Mouse (Mus musculus) urinary bladder, postnatal 14 days (tissue): ENCODE measurements around the gene Pcnx.
A peak's percentile ranks its signal among the peaks of the same experiment; 100 is the strongest.

Source experiments
- DNase-seq: peaks from one replicate; pipeline ENCODE4 v3.0.0; 2021; ENCODE audit warnings: low spot score

Gene Pcnx

DNA sequence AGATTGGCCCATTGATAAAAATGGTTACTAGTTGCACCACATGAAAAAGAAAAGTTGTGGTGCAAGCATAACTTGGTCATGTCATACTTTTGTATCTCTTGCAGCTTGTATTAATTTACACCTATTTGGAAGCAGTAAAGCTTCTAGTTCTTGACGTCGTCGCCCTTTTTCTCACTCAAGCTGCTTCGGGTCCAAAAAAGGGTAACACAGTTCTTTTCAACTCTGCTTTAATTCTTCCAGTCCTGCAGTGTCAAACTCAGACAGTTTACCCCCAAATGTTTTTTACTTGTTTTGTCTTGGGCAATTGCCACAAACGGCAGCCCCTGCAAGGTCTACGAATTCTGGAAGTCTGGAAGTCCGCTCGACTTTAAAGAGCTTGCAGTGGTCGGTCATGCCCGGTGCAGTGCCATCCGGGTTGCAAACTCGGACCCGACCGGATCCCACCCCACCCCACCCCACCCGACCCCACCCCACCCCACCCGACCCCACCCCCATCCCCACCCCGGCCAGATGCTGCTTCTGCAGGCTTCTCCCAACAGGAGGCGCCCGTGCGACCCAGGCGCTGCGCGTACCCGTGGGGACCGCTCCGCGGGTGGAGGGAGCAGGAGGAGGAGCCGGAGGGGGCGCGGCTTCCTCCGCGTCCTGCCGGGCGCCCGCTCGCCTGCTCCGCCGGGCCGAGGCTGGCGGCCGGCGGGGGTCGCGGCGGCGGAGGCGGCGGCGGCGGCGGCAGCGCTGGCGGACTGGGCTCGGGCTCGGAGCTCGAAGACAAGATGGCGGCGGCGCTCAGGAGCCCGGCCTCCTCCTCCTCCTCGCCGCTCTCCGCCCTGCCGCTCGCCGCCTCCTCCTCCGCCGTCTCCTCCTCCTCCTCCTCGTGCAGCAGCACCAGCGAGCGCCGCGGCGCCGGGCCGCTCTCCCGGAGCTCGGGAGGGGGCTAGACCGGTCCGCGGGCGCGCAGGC is at the start of gene Pcnx:
Gene Pcnx, plus strand, starts transcription at position 673 of the 957 bp plus-strand sequence.
- peak; percentile 89 for DNase-seq

DNA sequence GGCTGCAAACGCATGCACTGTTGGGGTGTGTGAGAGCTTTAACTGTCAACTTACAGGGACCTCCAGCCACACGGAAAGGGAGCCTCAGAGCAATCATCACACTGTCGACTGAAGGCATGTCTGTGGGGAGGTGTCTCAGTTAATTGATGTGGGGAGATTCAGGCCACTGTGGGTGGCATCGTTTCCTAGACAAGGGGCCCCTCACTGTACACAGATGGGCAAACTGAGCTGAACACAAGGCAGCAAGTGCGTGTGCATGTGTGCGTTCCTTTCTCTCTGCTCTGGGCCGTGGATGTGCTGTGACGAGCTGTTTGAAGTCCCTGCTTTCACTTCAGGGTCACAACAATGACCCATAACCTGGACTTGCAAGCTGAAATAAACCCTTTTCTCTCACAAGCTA is 49.4 kb upstream of the Pcnx start:
- no peak for DNase-seq

DNA sequence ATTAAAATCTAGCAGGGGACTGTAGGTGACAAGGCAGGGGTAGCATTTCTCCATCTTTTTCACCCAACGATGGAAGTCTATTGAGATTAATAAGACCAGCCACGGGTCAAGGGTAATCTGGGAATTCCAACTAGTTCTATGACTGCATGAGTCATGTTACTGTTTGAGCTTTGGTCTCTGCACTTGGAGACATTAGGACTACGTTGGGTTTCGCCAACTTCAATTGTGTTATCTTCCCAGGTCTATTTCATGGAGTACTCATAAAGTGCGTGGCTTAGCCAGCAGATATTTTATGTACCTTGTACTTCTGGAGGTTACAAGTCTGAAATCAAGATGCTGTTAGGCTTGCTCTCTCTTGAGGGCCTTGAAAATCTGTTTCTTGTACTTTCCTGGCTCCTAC is 45.1 kb upstream of the Pcnx start:
- DNase-seq, result no peak

DNA sequence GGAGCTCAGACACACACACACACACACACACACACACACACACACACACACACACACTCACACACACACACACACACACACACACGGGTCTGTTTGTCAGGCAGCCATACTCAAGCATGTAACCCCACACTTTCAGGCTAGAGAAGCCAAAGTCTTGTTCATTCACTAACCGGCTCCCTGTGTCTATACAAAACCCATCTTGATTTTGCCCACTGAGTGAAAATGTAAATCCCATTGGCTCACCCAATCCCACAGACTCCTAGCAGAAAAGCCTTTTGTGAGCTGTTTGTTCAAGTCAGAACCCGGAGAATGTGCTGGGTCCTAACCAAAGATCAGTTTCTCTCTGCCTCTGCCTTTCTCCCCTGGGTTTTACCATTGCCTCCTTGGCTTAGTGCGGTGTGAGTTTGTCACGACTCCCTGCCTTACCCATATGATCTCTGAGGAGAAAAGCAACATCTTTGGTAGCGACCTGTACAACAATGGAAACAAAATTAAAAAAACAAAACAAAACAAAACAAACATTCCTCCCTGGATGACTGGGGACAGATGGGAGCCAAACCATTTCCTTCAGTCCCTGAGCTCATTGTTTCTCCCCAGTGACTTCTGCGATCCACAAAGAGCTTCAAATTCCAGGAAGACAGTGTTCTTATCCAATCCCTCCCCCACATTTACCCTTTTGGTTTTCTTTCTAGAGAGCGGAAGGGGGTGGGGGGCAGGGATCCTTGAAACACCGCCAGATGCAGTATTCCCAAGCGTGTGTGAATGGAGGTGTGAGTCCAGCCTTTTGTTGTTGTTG is 43.3 kb upstream of the Pcnx start:
- no peak for DNase-seq

DNA sequence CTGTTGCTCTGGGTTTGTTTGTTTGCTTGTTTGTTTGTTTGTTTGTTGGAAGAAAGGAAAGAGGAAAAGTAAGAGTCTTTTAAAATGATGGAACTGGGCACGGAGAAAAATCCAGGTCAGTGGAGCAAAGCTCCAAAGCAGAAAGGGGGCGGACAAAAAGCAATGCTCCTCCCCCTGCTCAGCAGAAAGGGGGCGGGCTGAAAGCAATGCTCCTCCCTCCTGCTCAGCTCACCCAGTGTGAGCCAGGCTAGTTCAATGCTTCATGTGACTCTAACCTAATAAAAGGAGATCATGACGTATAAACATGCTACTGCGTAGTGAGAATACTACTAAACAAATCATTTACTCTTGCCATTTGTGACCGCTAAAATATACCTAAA is 42.7 kb upstream of the Pcnx start:
- no peak for DNase-seq

DNA sequence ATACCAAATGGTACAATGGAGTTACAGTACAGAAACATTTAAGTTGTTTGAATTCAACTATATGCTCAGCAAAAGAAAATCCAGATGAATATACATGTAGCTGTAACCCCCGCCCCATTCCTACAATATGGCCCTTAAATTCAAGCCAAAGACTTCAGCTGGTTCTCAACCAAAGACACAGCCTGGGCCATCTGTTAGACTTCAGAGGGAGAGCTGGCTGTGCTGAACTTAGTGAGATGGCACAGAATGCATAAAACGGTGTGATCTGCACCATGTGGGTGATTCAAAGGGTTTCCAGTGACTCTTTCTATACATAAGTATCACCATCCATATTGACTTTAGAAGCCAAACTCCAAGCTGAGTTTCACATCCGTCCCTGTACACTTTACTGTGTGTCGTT is 39.1 kb upstream of the Pcnx start:
- DNase-seq, result no peak

DNA sequence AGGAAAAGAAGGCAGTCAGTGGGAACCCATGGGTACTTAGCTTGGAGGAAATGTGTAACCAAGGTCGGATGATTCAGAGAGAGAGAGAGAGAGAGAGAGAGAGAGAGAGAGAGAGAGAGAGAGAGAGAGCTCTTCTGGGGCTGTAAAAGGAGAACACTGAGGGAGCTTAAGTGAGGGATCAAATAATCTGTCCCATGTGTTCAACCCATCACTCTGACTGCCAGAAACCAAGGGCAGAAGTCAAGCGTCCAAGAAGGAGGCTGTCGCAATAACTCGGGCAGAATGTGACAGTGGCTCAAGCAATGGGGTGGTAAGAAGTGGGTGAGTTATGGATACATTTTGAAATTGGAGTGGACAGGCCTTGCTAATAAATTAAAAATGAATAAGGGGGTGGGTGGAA is 37.6 kb upstream of the Pcnx start:
- no peak for DNase-seq

DNA sequence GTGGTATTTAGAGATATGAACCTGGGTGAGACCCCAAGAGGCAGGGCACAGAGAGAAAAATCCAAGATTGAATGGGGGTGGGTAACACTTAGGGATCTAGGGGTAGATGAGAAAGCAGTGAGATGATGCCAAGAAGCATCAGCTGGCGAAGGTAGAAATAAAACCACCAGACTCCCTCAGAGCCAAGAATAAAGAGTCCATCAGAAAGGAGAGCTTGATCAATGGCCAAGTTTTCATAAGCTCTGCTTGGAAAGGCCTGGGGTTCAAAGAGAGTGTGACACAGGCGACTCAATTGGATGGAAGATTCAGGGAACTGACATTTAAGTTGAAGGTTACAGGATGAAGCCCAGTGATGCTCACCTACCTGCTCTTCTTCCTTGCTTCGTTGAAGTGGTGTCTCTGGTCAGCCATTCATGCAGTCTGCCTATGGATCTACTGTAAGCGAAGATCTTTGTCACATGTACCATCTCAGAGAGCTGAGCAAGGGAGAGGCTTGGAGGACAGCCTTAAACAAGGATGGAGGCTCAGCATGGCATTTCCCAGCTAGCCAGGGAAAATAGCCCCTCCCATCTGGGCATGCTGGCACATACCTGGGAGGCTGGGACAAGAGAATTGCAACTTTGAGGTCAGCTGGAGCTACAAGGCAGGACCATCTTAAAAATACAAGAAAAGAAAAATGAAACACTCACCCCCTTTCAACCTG is 36.9 kb upstream of the Pcnx start:
- no peak for DNase-seq

DNA sequence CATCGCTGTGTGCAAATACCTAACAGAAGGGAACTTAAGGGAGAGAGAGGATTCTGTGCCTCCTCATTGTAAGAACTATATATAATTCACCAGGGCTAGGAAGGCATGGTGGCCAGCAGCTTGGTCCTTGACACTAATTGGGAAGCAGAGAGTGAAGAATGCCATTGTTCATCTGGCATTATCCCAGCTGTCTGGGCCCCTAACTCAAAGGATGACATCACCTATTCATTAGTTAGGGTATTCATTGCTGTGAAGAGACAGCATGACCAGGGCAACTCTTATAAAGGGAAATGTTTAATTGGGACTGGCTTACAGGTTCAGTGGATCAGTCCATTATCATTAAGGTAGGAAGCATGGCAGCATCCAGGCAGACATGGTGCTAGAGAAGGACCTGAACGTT is 31.5 kb upstream of the Pcnx start:
- DNase-seq, result no peak

DNA sequence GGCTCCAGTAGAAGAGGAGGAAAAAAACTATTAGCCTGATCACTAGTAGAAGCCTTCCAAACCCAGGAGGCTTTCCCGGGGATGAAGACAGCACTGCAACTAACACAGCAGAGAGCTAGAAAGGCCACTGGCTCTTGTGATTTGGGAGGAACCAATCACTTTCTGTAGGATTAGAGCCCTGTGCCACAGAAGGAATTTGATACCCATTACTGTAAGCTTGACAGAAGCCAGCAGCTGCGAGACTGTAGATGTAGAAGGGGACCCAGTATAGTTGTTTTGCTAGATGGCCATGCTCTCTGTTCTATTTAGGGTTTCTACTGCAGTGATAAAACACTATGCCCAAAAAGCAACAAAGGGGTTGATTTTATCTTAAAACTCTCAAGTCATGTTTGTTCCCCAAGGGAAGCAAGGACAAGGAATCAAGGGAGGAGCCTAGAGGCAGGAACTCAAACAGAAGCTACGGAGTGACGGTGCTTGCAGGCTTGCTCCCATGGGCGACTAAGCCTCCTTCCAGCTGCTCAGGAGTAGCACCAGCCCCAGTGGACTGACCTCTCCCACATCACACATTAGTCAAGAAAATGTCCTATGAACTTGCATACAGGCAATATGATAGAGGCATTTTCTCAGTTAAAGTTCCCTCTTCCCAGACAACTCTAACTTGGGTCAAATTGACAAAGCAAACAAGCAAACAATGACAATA is 27.6 kb upstream of the Pcnx start:
- DNase-seq, result no peak

DNA sequence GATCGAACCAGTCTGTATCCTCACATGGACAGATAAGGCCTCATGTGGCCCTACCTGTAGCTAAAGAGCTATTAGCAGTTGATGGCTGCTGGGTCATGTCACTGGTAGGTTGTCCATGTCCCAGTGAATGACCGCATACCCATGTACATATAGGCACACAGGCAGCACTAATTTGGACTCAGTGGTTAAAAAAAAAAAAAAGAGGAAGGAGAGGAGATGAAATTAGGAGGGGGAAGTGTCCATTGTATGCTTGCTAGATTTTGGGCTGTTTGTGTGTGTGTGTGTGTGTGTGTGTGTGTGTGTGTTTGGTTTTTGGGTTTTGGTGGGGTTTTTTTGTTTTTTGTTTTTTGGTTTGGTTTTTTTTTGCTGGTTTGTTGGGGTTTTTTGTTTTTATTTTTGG is 26.7 kb upstream of the Pcnx start:
- no peak for DNase-seq

DNA sequence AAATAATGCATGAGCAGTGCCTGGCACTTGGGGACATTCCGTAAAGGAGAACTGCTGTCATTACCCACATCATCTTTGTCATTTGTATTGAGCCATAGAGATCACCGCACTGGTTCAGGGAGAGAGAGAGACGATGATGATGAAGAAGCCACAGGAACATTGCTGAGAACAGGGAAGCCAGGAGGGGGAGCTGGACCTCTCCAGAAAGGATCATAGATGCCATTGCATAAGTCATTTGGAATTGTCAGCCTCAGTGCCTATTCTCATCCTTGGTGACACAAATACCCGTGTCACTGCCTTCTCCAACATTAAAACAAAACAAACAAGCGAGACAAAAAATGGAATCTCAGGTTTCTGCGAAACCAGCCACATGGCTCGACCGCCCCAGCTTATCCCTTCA is 23.7 kb upstream of the Pcnx start:
- no peak for DNase-seq

DNA sequence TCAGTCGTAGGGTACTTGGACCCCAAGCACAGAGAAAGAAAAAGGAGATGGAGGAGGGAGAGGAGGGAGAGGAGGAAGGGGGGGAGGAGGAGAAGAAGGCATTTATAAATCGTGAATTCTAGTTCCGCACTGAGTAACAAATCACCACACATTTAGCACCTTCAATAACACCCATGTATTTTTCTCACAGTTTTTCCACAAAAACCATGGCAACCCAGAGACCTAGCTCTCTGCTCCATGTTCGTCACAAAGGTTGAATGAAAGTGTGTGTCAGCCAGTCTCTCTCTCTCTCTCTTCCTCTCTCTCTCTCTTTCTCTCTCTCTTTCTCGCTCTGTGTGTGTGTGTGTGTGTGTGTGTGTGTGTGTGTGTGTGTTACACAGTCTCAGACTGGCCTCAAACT is 22.4 kb upstream of the Pcnx start:
- no peak for DNase-seq

DNA sequence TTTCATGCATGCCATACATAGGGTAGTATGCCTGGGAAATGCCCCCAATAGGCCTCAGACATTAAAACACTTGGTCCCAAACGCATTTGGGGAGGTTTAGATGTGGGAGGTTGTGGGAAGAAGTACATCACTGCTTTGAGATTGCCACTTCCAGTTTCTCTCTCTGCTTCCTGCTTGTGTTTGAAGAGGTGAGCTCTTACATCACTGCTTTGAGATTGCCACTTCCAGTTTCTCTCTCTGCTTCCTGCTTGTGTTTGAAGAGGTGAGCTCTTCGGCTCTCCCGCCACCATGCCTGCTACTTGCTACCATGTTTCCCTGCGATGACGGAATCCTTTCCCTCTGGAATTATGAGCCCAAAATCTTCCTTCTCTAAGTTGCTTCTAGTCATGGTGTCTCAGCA is 20.2 kb upstream of the Pcnx start:
- DNase-seq, result no peak

DNA sequence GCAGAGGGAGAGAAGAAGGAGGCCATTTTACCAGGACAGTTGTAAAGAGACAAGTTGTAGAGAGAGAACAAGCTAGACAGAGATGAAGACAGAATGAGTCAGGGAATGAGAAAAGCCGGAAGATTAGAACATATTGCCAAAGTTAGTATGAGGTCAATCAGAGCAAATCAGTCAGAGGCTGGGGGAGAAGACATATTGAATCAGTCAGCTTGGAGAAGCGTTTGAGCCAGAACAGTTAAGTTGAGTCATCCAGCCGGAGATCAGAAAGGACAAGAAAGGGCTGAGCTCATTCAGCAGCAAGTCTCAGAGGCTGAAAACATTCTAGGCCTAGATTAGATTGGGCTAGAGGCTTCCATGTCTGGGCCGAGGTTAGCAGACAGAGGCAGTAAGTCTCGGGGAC is 18.8 kb upstream of the Pcnx start:
- no peak for DNase-seq

DNA sequence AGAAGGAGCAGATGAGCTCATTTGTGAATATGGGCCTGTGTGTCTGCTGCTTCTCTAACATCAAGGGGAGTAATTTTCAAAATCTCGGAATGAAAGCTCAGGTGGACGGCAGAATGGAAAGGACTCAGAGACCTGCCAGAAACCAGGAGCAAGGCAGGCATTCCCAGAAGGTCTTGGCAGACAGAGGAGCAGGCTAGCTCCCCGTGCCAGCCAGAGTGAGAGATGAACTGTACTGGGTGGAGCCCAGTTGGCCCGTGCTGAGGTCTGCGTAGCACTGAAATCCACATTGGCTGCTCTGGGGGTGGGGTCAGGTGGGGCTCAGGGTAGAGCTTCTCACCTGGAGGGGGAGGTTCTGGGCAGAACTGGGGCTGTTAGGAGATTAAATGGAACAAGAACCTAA is 16.3 kb upstream of the Pcnx start:
- DNase-seq, result no peak

DNA sequence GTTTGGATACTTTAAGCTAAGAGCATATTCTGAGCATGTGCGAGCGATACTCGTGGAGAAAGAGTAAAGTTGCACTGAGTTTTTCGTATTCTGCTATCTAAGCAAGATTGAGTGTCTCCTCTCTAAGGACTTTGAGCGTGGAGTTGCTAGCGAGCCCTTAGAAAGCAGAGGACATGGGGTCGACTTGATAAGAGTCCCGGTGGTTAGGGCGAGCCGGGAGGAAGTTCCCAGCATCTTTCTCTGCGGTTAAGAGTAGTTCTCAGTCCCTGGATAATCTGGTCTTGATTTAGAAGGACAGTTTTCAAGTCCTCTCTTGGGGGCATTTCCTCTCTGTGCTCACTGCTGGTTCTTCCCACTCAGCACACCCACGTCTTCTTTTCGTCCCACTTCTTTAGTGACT is 15.3 kb upstream of the Pcnx start:
- no peak for DNase-seq

DNA sequence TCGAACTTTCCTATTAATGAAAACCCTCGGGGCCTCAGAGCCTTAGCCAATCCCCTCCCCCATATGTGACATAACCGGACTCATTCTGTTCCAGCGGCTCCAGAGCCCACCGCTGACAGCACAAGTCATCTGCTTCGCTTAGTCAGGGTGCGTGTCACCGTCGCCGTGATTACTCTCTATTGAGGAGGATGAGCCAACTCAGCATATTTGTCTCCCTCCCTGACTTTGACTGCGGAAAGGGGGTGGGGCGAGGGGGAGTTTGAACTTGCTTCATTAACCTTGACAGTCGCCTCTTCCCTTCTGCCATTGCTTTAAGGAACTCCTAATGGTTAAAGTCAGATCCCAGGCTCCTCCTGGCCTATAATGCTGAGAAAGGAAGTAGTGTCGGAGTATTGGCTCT is 14.8 kb upstream of the Pcnx start:
- DNase-seq, result no peak

DNA sequence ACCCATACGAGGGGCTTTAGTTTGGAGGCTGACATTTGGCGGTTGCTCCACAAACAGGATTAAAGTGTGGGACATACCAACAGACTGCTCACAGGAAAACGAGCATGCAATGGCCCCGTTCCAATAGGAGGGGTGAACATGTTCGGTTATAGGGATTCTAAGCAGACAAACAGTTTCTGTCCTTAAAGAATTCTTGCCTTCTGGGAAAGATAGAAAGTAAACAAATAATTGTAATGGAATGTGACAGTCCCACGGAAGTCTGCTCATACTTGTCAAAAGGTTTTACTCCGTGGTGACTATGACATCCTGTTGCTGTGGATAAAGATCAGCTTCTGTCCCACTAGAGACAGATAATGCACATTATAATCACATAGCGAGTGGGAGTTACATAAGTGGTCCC is 10.2 kb upstream of the Pcnx start:
- DNase-seq, result no peak

DNA sequence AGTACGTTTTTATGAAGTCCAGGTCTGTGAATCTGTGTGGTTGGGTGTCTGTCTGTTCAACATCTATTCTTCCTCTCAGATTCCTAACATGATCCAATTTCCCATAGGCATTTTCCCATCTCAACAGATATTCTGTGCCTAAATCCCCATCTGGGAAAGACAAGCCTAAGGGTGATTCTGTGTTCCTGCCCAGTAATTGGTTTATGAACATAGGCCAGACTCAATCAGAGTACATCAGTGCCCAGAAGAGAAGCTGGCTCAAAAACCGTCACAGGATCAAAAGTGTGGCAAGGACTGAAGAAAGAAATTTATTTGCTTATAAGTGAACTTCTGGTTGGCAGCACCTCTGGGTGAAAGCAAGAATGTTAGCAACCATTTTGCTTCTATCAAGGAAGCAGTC is 7.3 kb upstream of the Pcnx start:
- DNase-seq, result no peak

DNA sequence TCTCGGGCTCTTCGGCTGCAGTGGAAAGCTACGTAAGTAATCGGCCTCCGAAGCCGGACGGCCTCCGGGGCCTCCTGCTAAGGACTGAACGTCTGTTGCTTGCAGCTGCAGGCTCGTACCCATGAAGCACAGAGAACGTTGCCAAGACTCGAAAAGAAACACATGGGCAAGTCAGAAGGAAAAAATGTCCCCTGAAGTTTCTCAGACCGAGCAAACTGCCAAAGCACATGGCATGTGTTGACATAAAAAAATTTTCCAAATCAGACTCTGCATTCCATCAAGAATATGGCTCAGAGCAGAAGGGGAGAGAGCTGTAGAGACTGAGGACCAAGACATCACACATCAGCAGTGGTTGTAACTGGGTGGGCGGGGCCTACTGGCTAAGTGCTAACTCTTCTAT is 6.8 kb upstream of the Pcnx start:
- DNase-seq, result no peak

DNA sequence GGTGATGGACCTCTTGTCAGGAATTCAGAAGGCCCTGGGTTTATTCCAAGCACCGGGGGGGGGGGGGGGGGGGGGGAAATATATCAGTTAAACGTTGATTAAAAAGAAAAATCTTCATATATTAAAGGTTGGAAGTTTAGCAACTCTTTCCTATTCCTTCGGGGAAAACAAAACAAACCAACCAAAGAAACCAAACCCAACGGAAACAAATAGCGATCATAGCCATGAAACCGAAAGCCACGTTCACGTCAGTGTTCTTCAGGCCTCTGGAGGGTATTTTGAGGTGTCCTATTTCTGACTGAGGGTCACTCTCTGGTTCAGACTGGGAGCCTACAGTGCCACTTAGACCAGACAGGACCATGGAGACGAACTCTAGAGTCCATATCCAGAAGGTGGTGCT is 6.3 kb upstream of the Pcnx start:
- no peak for DNase-seq
